Mouse (Mus musculus): ENCODE measurements around the gene Tmem91. TPM values are rescaled to one million over a fixed set of nuclear protein-coding genes. Genes with fewer than 3 reads are reported as not detected.

Tmem91 gene
- total and polyA plus RNA-seq, 3 experiments = 0.55 to 1.3 TPM; not detected in 1

DNA sequence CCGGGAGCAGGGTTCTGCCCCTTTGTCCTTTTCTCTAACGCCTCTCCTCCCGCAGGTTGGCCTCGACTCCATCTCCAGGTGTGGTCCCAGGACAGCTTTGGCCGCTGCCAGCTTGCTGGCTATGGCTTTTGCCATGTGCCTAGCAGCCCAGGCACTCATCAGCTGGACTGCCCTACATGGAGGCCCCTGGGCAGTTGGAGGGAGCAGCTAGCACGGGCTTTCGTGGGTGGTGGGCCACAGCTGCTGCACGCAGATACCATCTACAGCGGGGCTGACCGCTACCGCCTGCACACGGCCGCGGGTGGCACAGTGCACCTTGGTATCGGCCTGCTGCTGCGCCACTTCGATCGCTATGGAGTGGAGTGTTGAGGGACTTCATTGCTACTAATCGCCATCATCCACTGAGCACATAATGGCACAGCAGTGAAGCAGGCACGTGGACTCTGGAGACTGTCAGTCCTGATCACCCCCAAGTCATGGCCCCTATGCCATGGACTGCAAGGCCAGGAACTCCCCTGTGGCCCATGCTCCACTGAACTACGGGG is 11.0 kb upstream of the Tmem91 start:
- dilution Hi-C loops (cut with MboI; ENCODE audit: extremely low pct_ligation_motif_present, extremely low pct_unique_long_range_greater_than_20kb, low sequenced_read_pairs) = no loop called here
- DNase-seq (ENCODE audit: extremely low read depth) = no peak
- peaks cover 21% of the 10 kb centered on the region for H3K79me2 ChIP-seq (replicated peaks; ENCODE audit: control insufficient read depth, extremely low read depth, insufficient read depth, poor library complexity, severe bottlenecking)
- no peak for TF ChIP-seq CHD1 (IDR thresholded peaks at IDR 0.05; ENCODE audit: low read depth, low read length)
- no peak for TF ChIP-seq SMC3 (IDR thresholded peaks at IDR 0.05; ENCODE audit: low read depth, low read length)
- TF ChIP-seq NELFE (IDR thresholded peaks at IDR 0.05; ENCODE audit: low read depth, low read length) = no peak
- TF ChIP-seq GABPA (IDR thresholded peaks at IDR 0.05; ENCODE audit: insufficient replicate concordance, low read depth, low read length) = no peak
- TF ChIP-seq BHLHE40 (IDR thresholded peaks at IDR 0.05; ENCODE audit: low read depth, low read length) = no peak
- no peak for TF ChIP-seq MEF2A (IDR thresholded peaks at IDR 0.05; ENCODE audit: borderline replicate concordance, low read depth, low read length)
- no peak for TF ChIP-seq RAD21 (IDR thresholded peaks at IDR 0.05; ENCODE audit: low read depth, low read length)
- no peak for TF ChIP-seq ZNF384 (IDR thresholded peaks at IDR 0.05; ENCODE audit: low read depth, low read length)
- no peak for TF ChIP-seq MAX (IDR thresholded peaks at IDR 0.05; ENCODE audit: low read length)
- no peak for TF ChIP-seq TCF12 (IDR thresholded peaks at IDR 0.05; ENCODE audit: low read depth, low read length)
- no peak for TF ChIP-seq KAT2A (IDR thresholded peaks at IDR 0.05; ENCODE audit: insufficient replicate concordance, low read length)
- no peak for TF ChIP-seq JUN (IDR thresholded peaks at IDR 0.05; ENCODE audit: insufficient read depth, low read depth, low read length)
- TF ChIP-seq SIN3A (IDR thresholded peaks at IDR 0.05; ENCODE audit: low read length) = no peak
- no peak for TF ChIP-seq MAZ (IDR thresholded peaks at IDR 0.05; ENCODE audit: low read depth, low read length)
- TF ChIP-seq ETS1 (conservative IDR thresholded peaks at IDR 0.05; ENCODE audit: low read depth, low read length) = no peak
- no peak for TF ChIP-seq ZMIZ1 (IDR thresholded peaks at IDR 0.05; ENCODE audit: low read depth, low read length)
- no peak for TF ChIP-seq RCOR1 (conservative IDR thresholded peaks at IDR 0.05; ENCODE audit: low read depth, low read length)
- TF ChIP-seq TBP (conservative IDR thresholded peaks at IDR 0.05; ENCODE audit: low read depth, low read length) = no peak
- TF ChIP-seq UBTF (IDR thresholded peaks at IDR 0.05; ENCODE audit: low read depth, low read length) = no peak
- no peak overlapping the region for H3K9ac ChIP-seq (ENCODE audit: insufficient read depth, low read depth)
- peaks cover 2 to 36% of the 10 kb centered on the region in 2 experiments for H3K36me3 ChIP-seq (replicated peaks in 1 of 2; ENCODE audit: control insufficient read depth in 1 of 2, insufficient read depth in 1 of 2, low read length in 1 of 2)
- H3K27ac ChIP-seq (ENCODE audit: insufficient read depth, low read depth) = no peak overlapping the region
- no peak overlapping the region for H3K4me2 ChIP-seq (ENCODE audit: insufficient read depth, low read depth, poor library complexity, severe bottlenecking)
- no peaks in the 10 kb centered on the region for H3K27me3 ChIP-seq (replicated peaks)
- in situ Hi-C loops (cut with MboI; ENCODE audit: low pct_ligation_motif_present, low pct_unique_long_range_greater_than_20kb, low sequenced_read_pairs) = no loop called here
- H3K9me3 ChIP-seq (replicated peaks; ENCODE audit: low read length) = no peaks in the 10 kb centered on the region
- H3K4me1 ChIP-seq (ENCODE audit: control insufficient read depth in 1 of 2, insufficient read depth in 2 of 2) = peaks cover 27 to 62% of the 10 kb centered on the region in 2 experiments
- H3K4me3 ChIP-seq (replicated peaks in 1 of 3; ENCODE audit: low read depth in 2 of 3, low read length in 2 of 3, poor library complexity in 1 of 3) = peak overlapping the region in 1 of 3 experiments; percentile 73

GRCm38 (mm10) chr7:25684659-25685058 is 9.7 kb upstream of the Tmem91 start:
- no peaks in the 10 kb centered on the region for H3K9me3 ChIP-seq (replicated peaks; ENCODE audit: low read length)
- H3K27ac ChIP-seq (ENCODE audit: insufficient read depth, low read depth) = no peak overlapping the region
- H3K27me3 ChIP-seq (replicated peaks) = no peaks in the 10 kb centered on the region
- no peak overlapping the region for H3K4me2 ChIP-seq (ENCODE audit: insufficient read depth, low read depth, poor library complexity, severe bottlenecking)
- H3K4me1 ChIP-seq (ENCODE audit: control insufficient read depth in 1 of 2, insufficient read depth in 2 of 2) = peaks cover 23 to 56% of the 10 kb centered on the region in 2 experiments
- no peak for TF ChIP-seq MAZ (IDR thresholded peaks at IDR 0.05; ENCODE audit: low read depth, low read length)
- TF ChIP-seq NELFE (IDR thresholded peaks at IDR 0.05; ENCODE audit: low read depth, low read length) = no peak
- no peak overlapping the region for H3K9ac ChIP-seq (ENCODE audit: insufficient read depth, low read depth)
- peaks cover 0 to 28% of the 10 kb centered on the region in 2 experiments for H3K36me3 ChIP-seq (replicated peaks in 1 of 2; ENCODE audit: control insufficient read depth in 1 of 2, insufficient read depth in 1 of 2, low read length in 1 of 2)
- no peak for DNase-seq (ENCODE audit: extremely low read depth)
- dilution Hi-C loops (cut with MboI; ENCODE audit: extremely low pct_ligation_motif_present, extremely low pct_unique_long_range_greater_than_20kb, low sequenced_read_pairs) = no loop called here
- H3K79me2 ChIP-seq (replicated peaks; ENCODE audit: control insufficient read depth, extremely low read depth, insufficient read depth, poor library complexity, severe bottlenecking) = peaks cover 16% of the 10 kb centered on the region
- H3K4me3 ChIP-seq (replicated peaks in 1 of 3; ENCODE audit: low read depth in 2 of 3, low read length in 2 of 3, poor library complexity in 1 of 3) = no peak overlapping the region
- in situ Hi-C loops (cut with MboI; ENCODE audit: low pct_ligation_motif_present, low pct_unique_long_range_greater_than_20kb, low sequenced_read_pairs) = no loop called here
